Mouse (Mus musculus) megakaryocyte progenitor cell, adult 5-6 weeks (primary cell): ENCODE measurements at regions not wholly inside any gene's neighbourhood (a gene's known extent, or its start where the extent isn't known, plus 50 kb on each side); places are given as distances from the start of the nearest gene placed in this dataset.

Source experiments
- ATAC-seq: replicated peaks from 2 replicates; pipeline ENCODE4 v1.8.0; 2016; ENCODE audit warnings: mild to moderate bottlenecking, moderate TSS enrichment, inconsistent platforms; ENCODE audit not compliant: poor library complexity

DNA sequence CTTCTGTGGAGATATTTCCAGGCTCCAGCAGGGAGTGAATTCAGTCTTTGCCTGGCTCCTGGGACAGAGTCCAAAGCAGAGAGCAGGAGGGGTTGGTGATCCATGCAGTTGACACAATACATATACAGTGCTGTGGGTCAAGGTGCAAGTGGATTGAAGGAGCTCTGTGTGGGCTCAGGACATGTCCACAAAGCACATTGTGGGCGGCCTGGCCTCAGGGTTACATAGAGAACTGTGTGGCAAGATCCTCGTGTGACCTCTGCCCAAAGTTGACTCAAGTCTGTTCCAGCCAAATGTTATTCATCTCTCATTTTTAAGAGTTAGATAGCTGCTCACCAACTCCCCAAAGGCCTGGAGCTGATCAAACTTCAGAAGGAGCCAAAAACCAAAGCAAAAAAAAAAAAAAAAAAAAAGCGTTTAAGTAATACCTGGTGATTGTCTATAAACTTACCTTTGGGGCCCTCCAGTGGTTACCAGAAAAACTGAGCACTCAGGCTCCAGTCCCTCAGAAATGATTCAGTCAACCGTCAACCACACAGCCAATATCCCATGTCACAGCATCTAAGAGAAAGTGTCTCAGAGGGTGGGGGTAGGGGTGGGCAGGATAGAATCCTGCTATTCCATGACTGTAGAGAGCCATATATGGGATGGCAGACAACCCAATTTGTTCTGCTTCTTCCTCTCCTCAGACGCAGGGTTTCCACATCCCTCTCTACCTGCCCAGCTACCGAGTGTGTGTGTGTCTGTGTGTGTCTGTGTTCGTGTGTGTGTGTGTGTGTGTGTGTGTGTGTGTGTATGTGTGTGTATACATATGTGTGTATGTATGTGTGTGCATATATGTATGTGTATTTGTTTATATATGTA, 91.9 kb upstream of the Far2 start:
- no peak for ATAC-seq

DNA sequence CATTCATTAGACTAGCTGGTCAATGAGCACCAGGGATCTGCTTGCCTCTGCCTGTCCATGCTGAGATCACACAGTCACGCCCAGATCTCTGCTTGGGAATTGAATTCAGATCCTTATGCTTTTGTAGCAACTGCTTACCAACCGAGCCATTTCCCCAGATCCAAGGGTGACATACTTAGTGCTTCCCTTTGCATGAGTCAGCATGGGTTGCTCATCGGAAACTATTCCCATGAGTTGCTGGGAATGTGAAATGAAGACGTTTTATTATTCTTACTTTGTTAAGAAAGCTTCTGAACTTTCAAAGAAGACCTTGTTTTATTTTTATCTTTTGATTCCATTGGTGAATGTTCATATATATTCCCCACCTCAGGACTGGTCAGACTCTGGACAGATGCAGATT, 82.3 kb upstream of the Far2 start:
- ATAC-seq, result no peak

DNA sequence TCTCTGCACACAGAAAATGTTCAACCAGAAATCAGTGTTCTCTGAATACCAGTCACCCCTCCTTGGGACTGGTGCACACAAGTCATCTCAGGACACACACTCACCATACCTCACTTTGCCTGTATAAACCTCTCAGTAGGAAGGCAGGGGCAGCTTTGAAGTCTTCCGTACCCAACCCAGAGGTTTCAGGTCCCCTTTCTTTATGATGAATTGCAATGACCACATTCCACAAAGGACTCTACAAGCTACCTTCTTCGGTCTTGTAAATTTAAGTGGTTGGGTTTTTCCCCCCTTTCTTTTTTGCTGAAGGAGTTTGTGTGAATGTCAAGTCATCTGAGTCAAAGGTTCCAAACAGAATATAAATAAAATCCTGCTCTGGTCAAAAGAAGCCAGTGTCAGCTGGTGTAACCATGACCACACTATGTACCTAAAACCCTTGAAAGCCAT, 76.9 kb upstream of the Far2 start:
- no peak for ATAC-seq

- ATAC-seq, result no peak
Measured at GRCm38 (mm10) chr6:147972552-147972951, 74.5 kb upstream of the Far2 start.

GRCm38 (mm10) chr6:147973059-147973458, 74.0 kb upstream of the Far2 start:
- no peak for ATAC-seq

GRCm38 (mm10) chr6:147975917-147976316, 71.1 kb upstream of the Far2 start:
- ATAC-seq, result no peak

DNA sequence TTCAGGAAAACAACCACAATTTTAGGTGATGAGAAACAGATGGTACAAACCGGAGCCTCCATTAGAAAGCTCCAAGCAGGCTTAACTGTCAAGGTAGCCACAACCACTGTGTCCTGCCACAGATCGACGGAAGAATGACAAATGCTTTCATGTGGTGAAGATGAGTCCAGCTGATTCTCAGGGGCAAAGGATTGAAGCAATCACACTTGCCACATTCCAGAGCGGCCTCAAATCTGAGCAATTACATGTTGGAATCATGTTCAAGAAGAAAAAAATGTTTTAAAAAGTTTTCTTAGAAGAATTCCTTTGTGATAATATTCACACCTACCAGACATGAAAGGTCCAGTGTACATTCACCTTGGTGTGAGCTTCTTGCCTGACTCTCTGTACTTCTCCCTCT, 57.7 kb upstream of the Far2 start:
- no peak for ATAC-seq
